Mouse (Mus musculus) G1E (cell line): Measurements from ENCODE around the gene Il17rc. TPM values are rescaled to one million over a fixed set of nuclear protein-coding genes. Genes with fewer than 3 reads are reported as not detected.

Source experiments
- ATAC-seq: 2 replicates; pipeline ENCODE4 v1.8.0; 2016; ENCODE audit warnings: mild to moderate bottlenecking; ENCODE audit not compliant: insufficient number of reproducible peaks, poor library complexity, low FRiP score, severe bottlenecking; ENCODE audit errors: extremely low read depth
- DNase-seq: peaks from one replicate; pipeline ENCODE4 v3.0.0; 2012; ENCODE audit warnings: low spot score
- H3K27me3 ChIP-seq: 2 replicates; pipeline ENCODE4 v1.6.1; 2012; ENCODE audit warnings: mild to moderate bottlenecking, low read length, inconsistent platforms; ENCODE audit not compliant: insufficient read depth
- H3K36me3 ChIP-seq: replicated peaks from 2 replicates; pipeline ENCODE3; 2012; ENCODE audit warnings: mild to moderate bottlenecking, inconsistent platforms
- H3K4me1 ChIP-seq: 2 replicates; pipeline ENCODE4 v1.6.1; 2012; ENCODE audit warnings: low read depth, low read length, inconsistent platforms, mixed read lengths; ENCODE audit not compliant: insufficient read depth
- H3K4me3 ChIP-seq: 2 replicates; pipeline ENCODE4 v1.5.1; 2012; ENCODE audit warnings: low read depth, mild to moderate bottlenecking, inconsistent platforms, low read length, moderate library complexity, mixed read lengths
- H3K9me3 ChIP-seq: replicated peaks from 2 replicates; pipeline ENCODE4 v1.6.1; 2012; ENCODE audit warnings: inconsistent platforms
- CTCF ChIP-seq: IDR thresholded peaks from 2 replicates; pipeline ENCODE4 v1.5.1; 2012; ENCODE audit warnings: low read depth, low read length, inconsistent platforms, mixed read lengths
- GATA1 ChIP-seq: IDR thresholded peaks from 2 replicates; pipeline ENCODE4 v1.6.1; 2012; ENCODE audit warnings: borderline replicate concordance, low read length, inconsistent platforms, mixed read lengths
- GATA2 ChIP-seq: IDR thresholded peaks from 2 replicates; pipeline ENCODE4 v1.6.1; 2012; ENCODE audit warnings: low read depth, low read length, inconsistent platforms, borderline replicate concordance
- POLR2AphosphoS5 ChIP-seq: IDR thresholded peaks from 2 replicates; pipeline ENCODE4 v1.6.1; 2012; ENCODE audit warnings: low read depth, low read length, inconsistent platforms; ENCODE audit not compliant: insufficient replicate concordance
- TAL1 ChIP-seq: conservative IDR thresholded peaks from 2 replicates; pipeline ENCODE4 v1.6.1; 2012; ENCODE audit warnings: low read depth, low read length, inconsistent platforms, mixed read lengths
- polyA plus RNA-seq: library from polyadenylated mRNA; stranded (reverse); fragments of >175 nt; gene quantifications from 2 replicates; pipeline ENCODE4 v1.2.3, GENCODE M21; 2012
- total RNA-seq, 2 experiments: library from RNA; stranded (forward) in 1 of 2; stranded (reverse) in 1 of 2; fragments of 200-1000 nt in 1 of 2; fragments of >200 nt in 1 of 2; fragmentation: Nextera tagmentation in 1 of 2; gene quantifications; 2 replicates each; pipeline ENCODE4 v1.2.3; 2014 to 2017

Gene Il17rc
- total and polyA plus RNA-seq, 3 experiments = 0.07 TPM; not detected in 2

DNA sequence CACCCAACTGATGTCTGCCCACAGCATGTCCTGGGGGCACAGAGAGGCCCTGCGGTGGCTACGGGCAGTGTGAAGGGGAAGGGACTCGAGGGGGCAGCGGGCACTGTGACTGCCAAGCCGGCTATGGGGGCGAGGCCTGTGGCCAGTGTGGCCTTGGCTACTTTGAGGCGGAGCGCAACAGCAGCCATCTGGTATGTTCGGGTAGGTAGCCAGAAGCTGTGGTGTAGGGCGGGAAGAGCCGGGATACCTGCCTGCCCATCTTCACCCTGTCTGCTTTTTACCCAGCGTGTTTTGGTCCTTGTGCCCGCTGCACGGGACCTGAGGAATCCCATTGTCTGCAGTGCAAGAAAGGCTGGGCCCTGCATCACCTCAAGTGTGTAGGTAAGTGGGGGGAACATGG is 18.2 kb downstream of the Il17rc start:
- ATAC-seq (no peak), DNase-seq (no peak)
- Histone ChIP-seq H3K4me3 (no peak overlapping the region), H3K9me3 (peaks cover 3% of the 10 kb centered on the region), H3K36me3 (peaks cover 80% of the 10 kb centered on the region), H3K4me1 (peaks cover 30% of the 10 kb centered on the region), H3K27me3 (no peaks in the 10 kb centered on the region)
- TF ChIP-seq CTCF (no peak), POLR2AphosphoS5 (no peak), TAL1 (no peak), GATA1 (no peak), GATA2 (no peak)

- Histone ChIP-seq H3K4me3 (no peak overlapping the region), H3K36me3 (peaks cover 66% of the 10 kb centered on the region), H3K9me3 (peaks cover 7% of the 10 kb centered on the region), H3K4me1 (peaks cover 12% of the 10 kb centered on the region), H3K27me3 (peaks cover 13% of the 10 kb centered on the region)
- ATAC-seq = no peak
- no peak for DNase-seq
- TF ChIP-seq POLR2AphosphoS5 (no peak), GATA1 (no peak), GATA2 (no peak), TAL1 (no peak), CTCF (no peak)
These were observed 21.1 kb downstream of the Il17rc start for GRCm38 (mm10) chr6:113492101-113492864.

GRCm38 (mm10) chr6:113494258-113494788 is 23.1 kb downstream of the Il17rc start:
- Histone ChIP-seq H3K27me3 (peaks cover 30% of the 10 kb centered on the region), H3K4me1 (peaks cover 5% of the 10 kb centered on the region), H3K36me3 (peaks cover 48% of the 10 kb centered on the region), H3K9me3 (peaks cover 7% of the 10 kb centered on the region), H3K4me3 (peak overlapping the region; percentile 11; the same call in 1 of the 2 replicates)
- no peak for ATAC-seq
- DNase-seq = no peak
- TF ChIP-seq GATA1 = no peak

GRCm38 (mm10) chr6:113495071-113495675 is 23.9 kb downstream of the Il17rc start:
- ATAC-seq (no peak), DNase-seq (no peak)
- no peak overlapping the region for H3K4me3 ChIP-seq
- H3K9me3 ChIP-seq = peaks cover 7% of the 10 kb centered on the region
- peaks cover 33% of the 10 kb centered on the region for H3K27me3 ChIP-seq
- H3K36me3 ChIP-seq = peaks cover 40% of the 10 kb centered on the region
- TF ChIP-seq TAL1 (no peak), GATA1 (no peak), CTCF (no peak), GATA2 (no peak), POLR2AphosphoS5 (no peak)
- peaks cover 8% of the 10 kb centered on the region for H3K4me1 ChIP-seq

DNA sequence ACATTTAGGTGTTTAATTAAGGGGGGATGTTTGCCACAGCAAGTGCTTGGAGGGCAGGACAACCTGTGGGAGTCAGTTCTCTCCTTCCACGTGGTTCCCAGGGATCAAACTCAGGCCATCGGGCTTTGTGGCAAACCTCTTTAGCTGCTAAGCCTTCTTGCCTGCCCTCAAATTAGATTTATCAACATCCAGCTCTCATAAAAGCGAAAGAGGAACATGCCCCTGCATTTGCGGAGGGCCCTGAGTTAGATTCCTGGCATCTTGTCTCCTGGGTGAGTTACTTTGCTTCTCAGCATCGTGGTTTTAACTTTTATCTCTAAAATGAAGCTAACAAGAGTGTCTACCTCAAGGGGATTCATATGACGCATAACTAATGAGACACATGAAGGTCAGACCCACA is 28.1 kb downstream of the Il17rc start:
- Histone ChIP-seq H3K4me3 (no peak overlapping the region), H3K9me3 (peaks cover 5% of the 10 kb centered on the region), H3K27me3 (peaks cover 66% of the 10 kb centered on the region), H3K4me1 (peaks cover 7% of the 10 kb centered on the region), H3K36me3 (peaks cover 7% of the 10 kb centered on the region)
- ATAC-seq = no peak
- DNase-seq = no peak
- no peak for TF ChIP-seq GATA2
- no peak for TF ChIP-seq GATA1
- no peak for TF ChIP-seq CTCF
- TF ChIP-seq TAL1 = no peak
- no peak for TF ChIP-seq POLR2AphosphoS5

DNA sequence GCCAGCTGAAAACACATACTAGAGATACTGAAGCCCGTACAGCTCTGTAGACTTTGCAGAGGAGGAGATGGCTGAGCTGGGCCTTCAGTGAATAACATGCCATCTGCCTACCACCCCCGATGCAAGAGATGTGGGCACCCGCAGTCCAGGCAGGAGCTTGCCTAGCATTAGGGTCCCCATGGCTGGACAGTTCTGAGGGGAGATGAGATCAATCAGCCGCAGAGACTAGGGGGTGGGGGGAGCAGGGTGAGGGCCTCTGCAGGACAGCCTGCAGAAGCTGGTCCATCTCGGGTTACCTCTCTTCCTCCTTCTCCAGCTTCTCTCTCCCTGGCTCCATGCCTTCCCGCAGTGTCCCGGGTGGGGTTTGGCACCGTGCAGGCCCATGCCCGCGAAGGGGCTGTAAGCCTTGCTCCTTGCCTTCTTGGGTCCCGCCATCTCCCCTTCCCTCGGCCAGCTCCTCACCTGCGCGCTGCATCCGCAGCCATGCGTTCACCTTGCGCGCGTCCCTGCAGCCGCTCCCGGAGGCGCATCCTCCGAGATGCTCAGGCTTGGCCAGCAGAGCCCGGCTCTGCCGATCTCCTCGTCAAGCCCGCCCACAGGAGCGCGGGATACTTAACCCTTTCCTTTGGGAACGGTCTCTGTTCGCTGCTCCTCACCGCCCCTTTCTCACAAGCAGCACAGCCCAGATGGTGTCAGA is 30.3 kb downstream of the Il17rc start, which contains the start of gene Prrt3:
Gene Prrt3 (minus strand): TSS at position 544 of the 697 bp plus-strand sequence.
- DNase-seq (no peak), ATAC-seq (no peak)
- peaks cover 7% of the 10 kb centered on the region for H3K4me1 ChIP-seq
- H3K4me3 ChIP-seq = no peak within 1 kb of the TSS
- H3K9me3 ChIP-seq = no peaks in the 10 kb centered on the region
- H3K36me3 ChIP-seq = no peaks in the 10 kb centered on the region
- peaks cover 71% of the 10 kb centered on the region for H3K27me3 ChIP-seq
- TF ChIP-seq POLR2AphosphoS5 (no peak), CTCF (no peak), GATA1 (no peak), GATA2 (no peak), TAL1 (no peak)
